Mouse (Mus musculus): ENCODE measurements around the gene Sez6l. TPM values are rescaled to one million over a fixed set of nuclear protein-coding genes. Genes with fewer than 3 reads are reported as not detected.

The Sez6l gene
- polyA plus RNA-seq, 1 experiment from 2014 or later: 46.3 TPM

- no peak overlapping the region for H3K4me2 ChIP-seq (ENCODE audit: low read length)
- H3K9me3 ChIP-seq (ENCODE audit: control insufficient read depth, low read length): no peaks in the 10 kb centered on the region
- no peak overlapping the region for H3K4me3 ChIP-seq (replicated peaks; ENCODE audit: low read depth, low read length)
- no peak overlapping the region for H3K27ac ChIP-seq (replicated peaks; ENCODE audit: low read depth, low read length)
- H3K36me3 ChIP-seq (ENCODE audit: control insufficient read depth, insufficient read depth, low read length): no peaks in the 10 kb centered on the region
- DNase-seq (no peak), ATAC-seq (ENCODE audit: low FRiP score, low TSS enrichment) (no peak)
- H3K9ac ChIP-seq (replicated peaks; ENCODE audit: low read length): no peak overlapping the region
- WGBS: 74% methylated on average over 5 of the region's 5 CpGs
- peaks cover 32% of the 10 kb centered on the region for H3K4me1 ChIP-seq (ENCODE audit: control insufficient read depth, insufficient read depth, low read length)
- no peaks in the 10 kb centered on the region for H3K27me3 ChIP-seq (ENCODE audit: control insufficient read depth, insufficient read depth, low read length)
Observed at GRCm38 (mm10) chr5:112486415-112486814, 90.6 kb downstream of the Sez6l start.

DNA sequence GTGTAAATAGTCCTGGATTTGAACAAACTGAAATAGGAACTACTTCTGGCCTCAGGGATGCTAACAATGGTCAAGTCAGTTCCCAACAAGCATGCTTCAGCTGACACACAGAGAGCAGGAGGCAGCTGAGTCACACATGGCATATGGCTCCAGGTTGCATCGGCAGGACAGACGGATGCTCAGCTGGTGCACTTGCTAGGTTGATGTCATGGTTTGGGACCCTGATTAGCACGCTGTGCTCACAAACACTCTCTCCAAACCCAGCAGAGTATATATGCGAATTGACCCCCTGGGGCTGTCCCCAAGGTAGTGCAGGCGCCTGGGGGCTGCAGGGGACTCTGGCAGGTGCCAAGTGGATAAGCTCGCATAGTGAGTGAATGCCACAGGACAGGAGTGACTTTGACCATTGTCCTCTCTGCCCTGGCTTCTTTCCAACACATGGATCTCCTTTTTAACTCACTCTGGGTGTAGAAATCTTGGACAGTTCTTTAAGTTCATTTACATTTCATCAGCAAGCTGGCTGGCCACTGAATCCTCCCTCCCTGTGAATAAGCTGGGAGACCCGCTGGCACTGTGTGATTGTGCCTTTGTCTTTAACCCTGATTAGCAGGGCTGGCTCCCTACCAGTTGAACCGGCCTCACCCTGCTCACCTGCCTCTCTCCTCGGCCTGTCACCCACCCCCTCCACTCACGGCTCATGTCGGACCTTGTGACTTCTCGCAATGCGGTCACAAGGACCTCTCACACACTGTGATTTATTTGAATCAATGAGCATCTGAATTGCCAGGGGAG, 91.9 kb downstream of the Sez6l start:
- no peak overlapping the region for H3K9ac ChIP-seq (replicated peaks; ENCODE audit: low read length)
- peak overlapping the region; percentile 8; the same call in 1 of the 2 replicates for H3K4me2 ChIP-seq (ENCODE audit: low read length)
- H3K4me1 ChIP-seq (ENCODE audit: control insufficient read depth, insufficient read depth, low read length): peaks cover 33% of the 10 kb centered on the region
- H3K36me3 ChIP-seq (ENCODE audit: control insufficient read depth, insufficient read depth, low read length): no peaks in the 10 kb centered on the region
- WGBS: 5% methylated on average over 13 of the region's 13 CpGs
- peak overlapping the region; percentile 38; the same call in 1 of the 2 replicates for H3K27ac ChIP-seq (replicated peaks; ENCODE audit: low read depth, low read length)
- no peaks in the 10 kb centered on the region for H3K9me3 ChIP-seq (ENCODE audit: control insufficient read depth, low read length)
- H3K4me3 ChIP-seq (replicated peaks; ENCODE audit: low read depth, low read length): no peak overlapping the region
- peak; percentile 56 for DNase-seq
- H3K27me3 ChIP-seq (ENCODE audit: control insufficient read depth, insufficient read depth, low read length): no peaks in the 10 kb centered on the region
- 0 out of 2 replicates have a peak, but pooled peaks have one; percentile 28 for ATAC-seq (ENCODE audit: low FRiP score, low TSS enrichment)

DNA sequence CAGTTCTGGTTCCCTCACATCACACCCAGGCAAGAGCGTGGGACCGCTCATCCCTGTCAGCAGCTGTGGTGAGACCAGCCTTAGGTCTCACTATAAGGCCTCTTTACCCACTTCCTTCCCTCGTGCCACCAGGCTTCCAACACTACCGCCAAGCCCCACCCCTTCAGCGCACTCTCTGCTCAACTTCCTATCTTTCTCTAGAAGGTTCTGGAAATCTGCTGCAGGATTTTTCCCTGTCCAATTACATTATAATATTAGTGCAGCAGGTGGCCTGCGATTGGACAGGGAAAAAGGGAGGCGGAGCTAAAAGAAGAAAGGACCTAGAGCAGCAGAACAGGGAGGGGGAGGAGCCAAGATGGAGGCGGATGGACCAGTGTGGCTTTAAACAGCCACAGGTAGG, 94.0 kb downstream of the Sez6l start:
- H3K4me3 ChIP-seq (replicated peaks; ENCODE audit: low read depth, low read length): no peak overlapping the region
- H3K4me1 ChIP-seq (ENCODE audit: control insufficient read depth, insufficient read depth, low read length): peaks cover 33% of the 10 kb centered on the region
- no peak overlapping the region for H3K9ac ChIP-seq (replicated peaks; ENCODE audit: low read length)
- no peaks in the 10 kb centered on the region for H3K9me3 ChIP-seq (ENCODE audit: control insufficient read depth, low read length)
- no peaks in the 10 kb centered on the region for H3K36me3 ChIP-seq (ENCODE audit: control insufficient read depth, insufficient read depth, low read length)
- peak overlapping the region; percentile 64 for H3K27ac ChIP-seq (replicated peaks; ENCODE audit: low read depth, low read length)
- ATAC-seq (ENCODE audit: low FRiP score, low TSS enrichment): no peak
- DNase-seq: no peak
- H3K27me3 ChIP-seq (ENCODE audit: control insufficient read depth, insufficient read depth, low read length): no peaks in the 10 kb centered on the region
- 87% methylated on average over 8 of the region's 8 CpGs for WGBS
- H3K4me2 ChIP-seq (ENCODE audit: low read length): no peak overlapping the region

DNA sequence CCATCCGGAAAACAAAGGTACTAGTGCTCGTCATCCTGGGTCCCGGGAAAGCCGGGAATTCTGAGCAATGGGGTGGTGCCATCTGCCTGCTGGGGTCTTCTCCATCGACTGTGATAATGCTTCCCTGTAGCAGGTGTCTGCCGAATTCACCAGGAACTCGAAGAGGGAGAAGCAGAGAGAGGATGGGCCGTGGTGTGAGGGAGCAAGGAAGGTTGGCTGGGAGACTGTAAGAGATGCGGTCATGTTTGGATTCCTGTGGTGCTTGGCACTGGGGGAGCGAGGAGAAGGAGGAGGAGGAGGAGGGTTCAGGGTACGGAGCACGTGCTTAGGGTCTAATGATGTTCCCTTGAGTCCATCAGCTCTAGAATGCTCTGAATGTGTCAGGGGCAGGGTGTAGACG, 94.4 kb downstream of the Sez6l start:
- ATAC-seq (ENCODE audit: low FRiP score, low TSS enrichment): no peak
- WGBS: 32% methylated on average over 13 of the region's 13 CpGs
- Histone ChIP-seq H3K4me1 (ENCODE audit: control insufficient read depth, insufficient read depth, low read length) (peaks cover 33% of the 10 kb centered on the region), H3K4me2 (ENCODE audit: low read length) (peak overlapping the region; percentile 26), H3K9ac (replicated peaks; ENCODE audit: low read length) (no peak overlapping the region), H3K9me3 (ENCODE audit: control insufficient read depth, low read length) (no peaks in the 10 kb centered on the region), H3K27ac (replicated peaks; ENCODE audit: low read depth, low read length) (peak overlapping the region; percentile 64), H3K4me3 (replicated peaks; ENCODE audit: low read depth, low read length) (no peak overlapping the region), H3K27me3 (ENCODE audit: control insufficient read depth, insufficient read depth, low read length) (no peaks in the 10 kb centered on the region), H3K36me3 (ENCODE audit: control insufficient read depth, insufficient read depth, low read length) (no peaks in the 10 kb centered on the region)
- no peak for DNase-seq

- peak overlapping the region; percentile 64 for H3K27ac ChIP-seq (replicated peaks; ENCODE audit: low read depth, low read length)
- no peaks in the 10 kb centered on the region for H3K36me3 ChIP-seq (ENCODE audit: control insufficient read depth, insufficient read depth, low read length)
- under 1% methylated on average over 19 of the region's 19 CpGs for WGBS
- H3K4me1 ChIP-seq (ENCODE audit: control insufficient read depth, insufficient read depth, low read length): peaks cover 33% of the 10 kb centered on the region
- H3K4me2 ChIP-seq (ENCODE audit: low read length): peak overlapping the region; percentile 26
- no peak overlapping the region for H3K9ac ChIP-seq (replicated peaks; ENCODE audit: low read length)
- no peak overlapping the region for H3K4me3 ChIP-seq (replicated peaks; ENCODE audit: low read depth, low read length)
- ATAC-seq (ENCODE audit: low FRiP score, low TSS enrichment) (peak; percentile 80), DNase-seq (peak; percentile 85)
- H3K27me3 ChIP-seq (ENCODE audit: control insufficient read depth, insufficient read depth, low read length): no peaks in the 10 kb centered on the region
- H3K9me3 ChIP-seq (ENCODE audit: control insufficient read depth, low read length): no peaks in the 10 kb centered on the region
Observed at GRCm38 (mm10) chr5:112481946-112482410, 95.0 kb downstream of the Sez6l start.

- H3K9me3 ChIP-seq (ENCODE audit: control insufficient read depth, low read length): 0 out of 2 replicates have a peak, but pooled peaks cover 6% of the 10 kb centered on the region
- H3K27ac ChIP-seq (replicated peaks; ENCODE audit: low read depth, low read length): no peak overlapping the region
- 40% methylated on average over 6 of the region's 6 CpGs for WGBS
- H3K4me2 ChIP-seq (ENCODE audit: low read length): no peak overlapping the region
- DNase-seq: no peak
- peaks cover 5% of the 10 kb centered on the region; the same call in 1 of the 2 replicates for H3K4me1 ChIP-seq (ENCODE audit: control insufficient read depth, insufficient read depth, low read length)
- H3K36me3 ChIP-seq (ENCODE audit: control insufficient read depth, insufficient read depth, low read length): peaks cover 19% of the 10 kb centered on the region
- no peak overlapping the region for H3K9ac ChIP-seq (replicated peaks; ENCODE audit: low read length)
- no peaks in the 10 kb centered on the region for H3K27me3 ChIP-seq (ENCODE audit: control insufficient read depth, insufficient read depth, low read length)
- no peak for ATAC-seq (ENCODE audit: low FRiP score, low TSS enrichment)
- H3K4me3 ChIP-seq (replicated peaks; ENCODE audit: low read depth, low read length): no peak overlapping the region
Observed at GRCm38 (mm10) chr5:112473453-112473852, 103.5 kb downstream of the Sez6l start.

GRCm38 (mm10) chr5:112470144-112470543, 106.8 kb downstream of the Sez6l start:
- H3K27ac ChIP-seq (replicated peaks; ENCODE audit: low read depth, low read length): no peak overlapping the region
- peaks cover 26% of the 10 kb centered on the region for H3K36me3 ChIP-seq (ENCODE audit: control insufficient read depth, insufficient read depth, low read length)
- no peak overlapping the region for H3K9ac ChIP-seq (replicated peaks; ENCODE audit: low read length)
- 75% methylated on average over 6 of the region's 6 CpGs for WGBS
- H3K27me3 ChIP-seq (ENCODE audit: control insufficient read depth, insufficient read depth, low read length): no peaks in the 10 kb centered on the region
- no peak overlapping the region for H3K4me3 ChIP-seq (replicated peaks; ENCODE audit: low read depth, low read length)
- H3K9me3 ChIP-seq (ENCODE audit: control insufficient read depth, low read length): 0 out of 2 replicates have a peak, but pooled peaks cover 6% of the 10 kb centered on the region
- DNase-seq: peak; percentile 73
- H3K4me1 ChIP-seq (ENCODE audit: control insufficient read depth, insufficient read depth, low read length): peaks cover 5% of the 10 kb centered on the region
- no peak overlapping the region for H3K4me2 ChIP-seq (ENCODE audit: low read length)
- ATAC-seq (ENCODE audit: low FRiP score, low TSS enrichment): no peak

GRCm38 (mm10) chr5:112468986-112469581, 107.9 kb downstream of the Sez6l start:
- no peak for ATAC-seq (ENCODE audit: low FRiP score, low TSS enrichment)
- Histone ChIP-seq H3K9ac (replicated peaks; ENCODE audit: low read length) (no peak overlapping the region), H3K27me3 (ENCODE audit: control insufficient read depth, insufficient read depth, low read length) (no peaks in the 10 kb centered on the region), H3K4me3 (replicated peaks; ENCODE audit: low read depth, low read length) (no peak overlapping the region), H3K4me1 (ENCODE audit: control insufficient read depth, insufficient read depth, low read length) (peaks cover 5% of the 10 kb centered on the region), H3K9me3 (ENCODE audit: control insufficient read depth, low read length) (0 out of 2 replicates have a peak, but pooled peaks cover 6% of the 10 kb centered on the region), H3K27ac (replicated peaks; ENCODE audit: low read depth, low read length) (no peak overlapping the region), H3K4me2 (ENCODE audit: low read length) (no peak overlapping the region), H3K36me3 (ENCODE audit: control insufficient read depth, insufficient read depth, low read length) (peaks cover 24% of the 10 kb centered on the region)
- 83% methylated on average over 4 of the region's 4 CpGs for WGBS
- DNase-seq: no peak
